Mouse (Mus musculus) liver, postnatal 0 days (tissue): Measurements from ENCODE around the gene Zfp398.

ENCODE experiments used
- CTCF ChIP-seq: sonication (generic); IDR thresholded peaks from 2 replicates; pipeline ENCODE4 v1.5.1; 2016; ENCODE audit warnings: antibody characterized with exemption, low read depth
- EP300 ChIP-seq: IDR thresholded peaks from 2 replicates; pipeline ENCODE4 v1.6.1; 2016; ENCODE audit warnings: antibody characterized with exemption, low read depth, mild to moderate bottlenecking

GRCm38 (mm10) chr6:47805520-47805919, 29.9 kb upstream of the Zfp398 start:
- TF ChIP-seq EP300 (no peak), CTCF (no peak)
